Mouse (Mus musculus): ENCODE measurements at regions not wholly inside any gene's neighbourhood (a gene's known extent, or its start where the extent isn't known, plus 50 kb on each side); places are given as distances from the start of the nearest gene placed in this dataset.

- DNase-seq, result no peak
Observed at GRCm38 (mm10) chr6:104040450-104040849, 452.1 kb upstream of the Cntn6 start.

GRCm38 (mm10) chr6:104055996-104056395 lies 436.6 kb upstream of the Cntn6 start:
- DNase-seq, result no peak

GRCm38 (mm10) chr6:104061692-104062263 lies 430.8 kb upstream of the Cntn6 start:
- no peak for DNase-seq

GRCm38 (mm10) chr6:104080581-104080980 lies 412.0 kb upstream of the Cntn6 start:
- DNase-seq, result no peak

GRCm38 (mm10) chr6:104082242-104082641 lies 410.3 kb upstream of the Cntn6 start:
- DNase-seq, result no peak

- DNase-seq, result no peak
Observed at GRCm38 (mm10) chr6:104108386-104108785, 384.2 kb upstream of the Cntn6 start.
